8 mouse cellular contexts compared by ENCODE assay signal in genomic region chr12:99467884-99468311, GRCm38 (mm10).
DNase-seq lines count a peak whose midpoint lies in the region; ATAC-seq and TF ChIP-seq lines count a peak whose summit lies in the region.

No protein-coding gene starts in this region.

- TF ChIP-seq CTCF in brain, embryonic 14.5 days (IDR thresholded peaks at IDR 0.05; ENCODE audit: borderline replicate concordance, extremely low read depth, insufficient read depth, insufficient read length): no peak
- TF ChIP-seq CTCF in lung, postnatal 0 days (IDR thresholded peaks at IDR 0.05): no peak
- TF ChIP-seq CTCF in olfactory bulb, adult 2 months (IDR thresholded peaks at IDR 0.05; ENCODE audit: insufficient read depth, low read depth, low read length): no peak

- DNase-seq in heart, adult 8-10 months (ENCODE audit: low spot score): no peak
- DNase-seq in brain, embryonic 14.5 days (ENCODE audit: low read depth): peak; percentile 77
- peak; percentile 58 for DNase-seq in forebrain, embryonic 11.5 days (ENCODE audit: low spot score)
- DNase-seq in induced T-regulatory cell, adult 2 months (ENCODE audit: low read depth): peak; percentile 76
- peak; percentile 40 for DNase-seq in lung, postnatal 0 days (ENCODE audit: low spot score)
- DNase-seq in adrenal gland, postnatal 36 days: no peak

- peak overlapping the region; percentile 18; the same call in 1 of the 2 replicates for H3K4me2 ChIP-seq in heart, embryonic 13.5 days
- no peak overlapping the region for H3K4me2 ChIP-seq in forebrain, embryonic 11.5 days (ENCODE audit: low read depth, low read length, severe bottlenecking)
- peak overlapping the region; percentile 44 for H3K4me2 ChIP-seq in lung, postnatal 0 days (replicated peaks; ENCODE audit: low read depth, low read length)

- no peak overlapping the region for H3K27ac ChIP-seq in heart, embryonic 13.5 days (replicated peaks)
- H3K27ac ChIP-seq in forebrain, embryonic 11.5 days (ENCODE audit: low read depth, low read length): no peak overlapping the region
- H3K27ac ChIP-seq in lung, postnatal 0 days (ENCODE audit: low read length): no peak overlapping the region
- H3K27ac ChIP-seq in olfactory bulb, adult 2 months (ENCODE audit: insufficient read depth, low read depth, low read length): peak overlapping the region; percentile 50; the same call in 1 of the 2 replicates

- no peaks in the 10 kb centered on the region for H3K36me3 ChIP-seq in heart, embryonic 13.5 days
- no peaks in the 10 kb centered on the region for H3K36me3 ChIP-seq in forebrain, embryonic 11.5 days (ENCODE audit: control insufficient read depth, insufficient read depth, low read length)
- H3K36me3 ChIP-seq in lung, postnatal 0 days (ENCODE audit: insufficient read depth, low read length): no peaks in the 10 kb centered on the region

- 72% methylated on average over 15 of the region's 15 CpGs for WGBS in heart, embryonic 13.5 days
- 56% methylated on average over 15 of the region's 15 CpGs for WGBS in forebrain, embryonic 11.5 days
- 40% methylated on average over 15 of the region's 15 CpGs for WGBS in lung, postnatal 0 days
- WGBS in olfactory bulb, adult 2 months: 55% methylated on average over 15 of the region's 15 CpGs

- H3K4me3 ChIP-seq in heart, embryonic 13.5 days: no peak overlapping the region
- H3K4me3 ChIP-seq in forebrain, embryonic 11.5 days (ENCODE audit: low read depth, low read length): no peak overlapping the region
- H3K4me3 ChIP-seq in lung, postnatal 0 days (ENCODE audit: low read depth, low read length): no peak overlapping the region
- H3K4me3 ChIP-seq in olfactory bulb, adult 2 months (ENCODE audit: insufficient read depth, low read depth, low read length): no peak overlapping the region

- TF ChIP-seq EP300 in lung, postnatal 0 days (IDR thresholded peaks at IDR 0.05): peak; percentile 10; the same call in 1 of the 2 replicates

- no peaks in the 10 kb centered on the region for H3K9me3 ChIP-seq in heart, embryonic 13.5 days
- no peaks in the 10 kb centered on the region for H3K9me3 ChIP-seq in forebrain, embryonic 11.5 days (ENCODE audit: control insufficient read depth, low read length)
- H3K9me3 ChIP-seq in lung, postnatal 0 days (ENCODE audit: low read length): no peaks in the 10 kb centered on the region

- TF ChIP-seq POLR2A in brain, embryonic 14.5 days (IDR thresholded peaks at IDR 0.05; ENCODE audit: borderline replicate concordance, extremely low read depth, insufficient read depth, insufficient read length, poor library complexity, severe bottlenecking): no peak
- TF ChIP-seq POLR2A in olfactory bulb, adult 2 months (IDR thresholded peaks at IDR 0.05; ENCODE audit: insufficient read depth, low read depth, low read length): no peak

- H3K9ac ChIP-seq in heart, embryonic 13.5 days: no peak overlapping the region
- H3K9ac ChIP-seq in forebrain, embryonic 11.5 days (ENCODE audit: low read length): no peak overlapping the region
- H3K9ac ChIP-seq in lung, postnatal 0 days (replicated peaks; ENCODE audit: low read depth): no peak overlapping the region

- peaks cover 21% of the 10 kb centered on the region for H3K4me1 ChIP-seq in heart, embryonic 13.5 days
- H3K4me1 ChIP-seq in forebrain, embryonic 11.5 days (replicated peaks; ENCODE audit: control insufficient read depth, insufficient read depth, low read length): 0 out of 2 replicates have a peak, but pooled peaks cover 4% of the 10 kb centered on the region
- H3K4me1 ChIP-seq in lung, postnatal 0 days (ENCODE audit: insufficient read depth, low read depth, low read length): no peaks in the 10 kb centered on the region
- peaks cover 31% of the 10 kb centered on the region for H3K4me1 ChIP-seq in olfactory bulb, adult 2 months (ENCODE audit: control insufficient read depth, insufficient read depth, low read length)

- no peaks in the 10 kb centered on the region for H3K27me3 ChIP-seq in heart, embryonic 13.5 days (replicated peaks)
- H3K27me3 ChIP-seq in forebrain, embryonic 11.5 days (ENCODE audit: control insufficient read depth, insufficient read depth, low read length): no peaks in the 10 kb centered on the region
- H3K27me3 ChIP-seq in lung, postnatal 0 days (replicated peaks; ENCODE audit: insufficient read depth, low read length): no peaks in the 10 kb centered on the region

- ATAC-seq in heart, embryonic 13.5 days (ENCODE audit: extremely low read depth, insufficient number of reproducible peaks, low FRiP score, low TSS enrichment): no peak
- ATAC-seq in forebrain, embryonic 11.5 days (replicated peaks; ENCODE audit: low FRiP score): peak; percentile 63
- peak; percentile 90 for ATAC-seq in lung, postnatal 0 days

Comparison
In these comparisons a context has a peak if more than half of its experiments do, and no peak if none do; other contexts are left out.
1. DNase-seq: peak in brain, embryonic 14.5 days (single experiment), forebrain, embryonic 11.5 days (single experiment), induced T-regulatory cell, adult 2 months (single experiment) and lung, postnatal 0 days (single experiment); none in heart, adult 8-10 months (single experiment) and adrenal gland, postnatal 36 days (0 of 2).